Mouse (Mus musculus) hematopoietic stem cell, adult 5-6 weeks (primary cell): ENCODE data around the gene Mrps33. TPM values are rescaled to one million over a fixed set of nuclear protein-coding genes. Genes with fewer than 3 reads are reported as not detected.

ENCODE experiments used
- ATAC-seq, 2 experiments: fragments of 125-278 bp in 1 of 2; replicated peaks in 1 of 2; 2 replicates each; pipeline ENCODE4 v1.8.0; 2016 to 2017; ENCODE audit warnings: inconsistent platforms in 2 of 2, mild to moderate bottlenecking in 2 of 2, moderate number of reproducible peaks in 2 of 2, low read depth in 1 of 2, moderate TSS enrichment in 1 of 2; ENCODE audit not compliant: low FRiP score in 2 of 2, poor library complexity in 2 of 2, severe bottlenecking in 2 of 2, insufficient read depth in 1 of 2, low TSS enrichment in 1 of 2
- total RNA-seq: library from RNA; stranded (forward); fragments of 172-1452, 232-1000 nt; gene quantifications from 2 replicates; pipeline ENCODE4 v1.2.3, GENCODE M21; 2017

Gene Mrps33
- total RNA-seq, 1 experiment from 2014 or later = 37.1 TPM

GRCm38 (mm10) chr6:39783521-39783920 lies 27.3 kb downstream of the Mrps33 start:
- no peak for ATAC-seq

- no peak for ATAC-seq
These were observed 28.2 kb downstream of the Mrps33 start for GRCm38 (mm10) chr6:39782618-39783017.

- ATAC-seq = peak; percentile 84; a peak in 3 of 4 replicates
These were observed 28.8 kb downstream of the Mrps33 start for GRCm38 (mm10) chr6:39781766-39782530.

GRCm38 (mm10) chr6:39780857-39781666 lies 29.7 kb downstream of the Mrps33 start:
- ATAC-seq = peak; percentile 19 to 20; a peak in 2 of 4 replicates

- ATAC-seq = peak in 1 of 2 experiments; percentile 29; a peak in 1 of 4 replicates
These were observed 32.3 kb downstream of the Mrps33 start for GRCm38 (mm10) chr6:39778506-39778905.

GRCm38 (mm10) chr6:39776275-39776674 lies 34.5 kb downstream of the Mrps33 start:
- no peak for ATAC-seq

- ATAC-seq = no peak
These were observed 35.8 kb downstream of the Mrps33 start for GRCm38 (mm10) chr6:39775029-39775428.

GRCm38 (mm10) chr6:39757229-39757628 lies 53.6 kb downstream of the Mrps33 start:
- no peak for ATAC-seq

Other genes starting within 250 kb of the Mrps33 start
- 15.7 and 24.0 TPM in 2 replicates for gene Adck2, start 237.1 kb downstream of the Mrps33 start, total RNA-seq
- 6.9 TPM in 1 of 2 replicates, not detected in the other for gene Gm42420, start 225.2 kb downstream of the Mrps33 start, total RNA-seq
- 55.3 and 60.3 TPM in 2 replicates for gene Ndufb2, start 218.4 kb downstream of the Mrps33 start, total RNA-seq
- 17.5 and 21.6 TPM in 2 replicates for gene Braf, start 85.5 kb downstream of the Mrps33 start, total RNA-seq
- gene Tmem178b, start 62.3 kb upstream of the Mrps33 start, total RNA-seq = not detected in 2 replicates